Mouse (Mus musculus) retina, embryonic 14.5 days (tissue): Measurements from ENCODE around the gene Cenph.
"Not testable (repeated sequence)": the region's sequence is repeated elsewhere in the genome, so short reads cannot be mapped to it uniquely, and the experiment has no call there.

Experiments used
- DNase-seq: peaks from one replicate; pipeline ENCODE4 v3.0.0-alpha.2; 2015; ENCODE audit warnings: low spot score

Cenph gene

DNA sequence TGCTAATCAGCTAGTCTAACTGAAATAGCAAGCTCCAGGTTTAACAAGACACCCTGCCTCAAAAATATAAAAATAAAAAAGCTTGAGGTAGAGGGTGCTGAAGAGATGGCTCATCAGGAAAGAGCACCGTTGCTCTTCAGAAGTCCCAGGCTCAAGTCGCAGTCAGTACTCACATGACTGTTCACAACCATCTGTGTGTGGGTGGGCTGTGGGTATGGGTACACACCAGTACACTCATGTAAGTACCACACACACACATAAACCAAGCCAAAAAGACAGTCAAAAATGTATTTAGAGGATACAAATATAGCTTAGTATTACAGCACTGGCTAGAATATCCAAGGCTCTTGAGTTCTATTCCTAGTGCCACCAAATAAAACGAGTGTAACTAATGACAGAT lies 29.6 kb downstream of the Cenph start:
- DNase-seq: no peak

DNA sequence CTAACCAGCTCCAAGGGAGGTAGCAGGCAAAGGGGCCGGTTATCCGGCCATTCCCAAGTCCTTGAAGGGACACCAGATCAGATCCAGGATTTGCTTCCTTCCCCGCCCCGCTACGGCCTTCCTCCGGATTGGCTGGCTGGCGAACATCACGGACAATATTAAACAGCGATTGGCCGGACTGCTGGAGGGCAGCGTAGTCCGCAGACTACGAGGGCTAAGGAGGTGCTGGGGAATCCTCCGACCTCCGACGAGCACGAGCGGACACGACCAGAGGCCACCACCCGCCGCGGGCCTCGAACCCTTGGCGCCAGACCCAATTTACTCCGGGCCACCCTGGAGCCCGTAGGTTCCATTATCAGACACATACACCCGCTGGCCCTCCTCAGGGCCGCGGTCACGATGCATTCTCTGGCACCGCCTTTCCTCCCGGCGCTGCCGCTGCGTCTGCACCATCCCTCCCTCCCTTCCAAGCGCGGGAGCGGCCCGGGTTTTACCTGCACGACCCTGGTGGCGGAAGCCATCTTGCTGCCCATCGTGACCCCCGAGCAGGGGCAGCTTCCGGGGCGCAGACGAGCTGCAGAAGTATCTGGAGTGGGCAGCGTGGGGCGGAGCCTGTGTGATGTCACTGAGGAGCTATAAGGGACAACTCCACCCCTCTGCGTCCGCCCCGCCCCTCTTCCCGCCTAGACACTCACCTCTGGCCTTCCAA lies 31.5 kb downstream of the Cenph start, which contains the start of gene Mrps36:
TSS of gene Mrps36 (minus strand) at position 624 of the 709 bp plus-strand sequence.
- DNase-seq: peak; percentile 97

DNA sequence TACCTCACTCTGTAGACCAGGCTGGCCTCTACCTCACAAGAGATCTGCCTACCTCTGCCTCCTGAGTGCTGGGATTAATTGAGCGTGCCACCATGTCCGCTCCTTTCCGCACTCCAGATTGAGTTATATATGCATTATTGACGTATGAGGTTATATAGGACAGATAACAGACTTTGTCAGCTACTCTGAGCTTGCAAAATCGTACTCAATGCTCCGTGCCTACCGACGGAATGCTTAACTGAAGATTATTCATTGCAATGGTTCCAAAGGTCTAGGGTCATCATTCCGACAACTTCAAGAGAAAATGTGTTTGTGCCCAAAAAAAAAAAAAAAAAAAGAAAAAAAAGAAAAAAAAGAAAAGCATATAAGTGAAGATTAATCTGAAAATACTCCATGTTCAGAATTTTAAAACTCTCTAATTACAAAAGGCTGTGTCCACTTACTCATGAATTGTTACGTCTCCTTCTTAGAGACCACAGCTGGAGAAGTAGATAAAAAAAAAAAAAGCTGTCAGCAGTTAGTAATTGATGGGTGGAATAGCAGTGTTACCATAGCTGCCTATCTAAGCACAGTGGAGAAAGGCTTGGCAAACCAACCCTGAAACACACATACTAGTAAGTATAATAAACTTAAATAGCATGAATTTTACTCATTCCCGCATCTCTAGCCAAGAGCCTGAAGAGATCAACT lies 32.2 kb downstream of the Cenph start:
- DNase-seq: no peak

DNA sequence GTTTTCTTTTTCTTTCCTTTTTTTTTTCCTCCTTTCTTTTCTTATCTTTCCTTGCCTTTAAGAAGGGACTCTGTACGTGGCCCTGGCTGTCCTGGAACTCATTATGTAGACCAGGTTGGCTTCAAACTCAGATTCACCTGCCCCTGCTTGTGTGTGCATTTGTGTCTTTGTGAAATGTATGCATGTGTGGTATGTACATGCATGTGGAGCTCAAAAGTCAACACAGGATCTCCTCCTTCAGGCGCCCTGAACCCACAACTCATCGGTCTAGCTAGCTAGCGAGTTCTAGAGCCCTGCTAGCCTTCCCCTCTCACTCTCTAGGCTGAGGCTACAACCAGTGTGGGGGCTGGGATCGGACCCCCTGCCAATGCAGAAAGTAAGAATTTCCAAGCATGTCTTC lies 32.9 kb downstream of the Cenph start:
- no peak for DNase-seq

DNA sequence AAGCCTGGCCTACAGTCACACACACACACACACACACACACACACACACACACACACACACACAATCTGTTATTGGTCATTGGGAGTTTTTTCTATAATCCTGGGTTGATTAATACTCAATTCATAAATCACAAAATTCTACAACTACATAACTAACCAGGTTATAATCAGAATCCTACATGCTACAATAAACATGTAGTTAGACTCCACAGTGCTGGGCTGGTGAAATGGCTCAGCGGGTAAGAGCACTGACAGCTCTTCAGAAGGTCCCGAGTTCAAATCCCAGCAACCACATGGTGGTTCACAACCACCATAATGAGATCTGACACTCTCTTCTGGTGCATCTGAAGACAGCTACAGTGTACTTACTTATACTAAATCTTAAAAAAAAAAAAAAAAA lies 42.9 kb downstream of the Cenph start:
- no peak for DNase-seq

DNA sequence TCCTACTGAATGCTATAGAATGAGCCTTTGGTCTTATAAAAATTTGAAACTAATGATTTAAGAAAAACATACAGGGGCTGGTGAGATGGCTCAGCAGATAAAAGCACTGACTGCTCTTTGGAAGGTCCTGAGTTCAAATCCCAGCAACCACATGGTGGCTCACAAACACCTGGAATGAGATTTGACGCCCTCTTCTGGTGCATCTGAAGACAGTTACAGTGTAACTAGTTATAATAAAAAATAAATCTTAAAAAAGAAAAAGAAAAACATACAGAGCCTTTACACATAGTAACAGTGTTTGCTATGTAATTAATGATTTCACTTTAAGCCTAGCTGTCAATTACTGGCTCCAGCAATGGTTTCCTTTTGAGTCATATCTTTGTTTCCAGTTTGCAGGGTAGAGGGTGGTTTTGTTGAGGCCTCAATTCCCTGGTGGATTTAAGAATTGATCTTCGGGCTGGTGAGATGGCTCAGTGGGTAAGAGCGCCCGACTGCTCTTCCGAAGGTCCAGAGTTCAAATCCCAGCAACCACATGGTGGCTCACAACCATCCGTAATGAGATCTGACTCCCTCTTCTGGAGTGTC lies 44.1 kb downstream of the Cenph start:
- not testable (repeated sequence) for DNase-seq

DNA sequence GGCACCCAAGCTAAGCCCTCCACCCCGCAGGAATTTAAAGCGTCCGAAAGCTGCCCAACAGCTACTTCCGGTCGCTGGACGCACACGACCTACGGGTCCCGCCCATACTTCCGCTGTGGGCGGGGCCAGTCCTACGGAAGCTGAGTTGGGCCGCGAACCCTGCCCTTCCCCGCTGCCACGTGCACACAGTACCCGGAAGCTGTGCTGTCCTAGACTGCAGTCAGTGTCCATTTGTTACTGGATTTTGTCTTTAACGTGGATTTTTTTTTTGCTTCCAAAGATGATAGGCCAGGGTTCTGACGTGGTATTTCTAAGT lies 44.9 kb downstream of the Cenph start, which contains the start of gene Cdk7:
TSS of gene Cdk7 (minus strand) at position 79 of the 316 bp plus-strand sequence.
- DNase-seq: peak; percentile 97

DNA sequence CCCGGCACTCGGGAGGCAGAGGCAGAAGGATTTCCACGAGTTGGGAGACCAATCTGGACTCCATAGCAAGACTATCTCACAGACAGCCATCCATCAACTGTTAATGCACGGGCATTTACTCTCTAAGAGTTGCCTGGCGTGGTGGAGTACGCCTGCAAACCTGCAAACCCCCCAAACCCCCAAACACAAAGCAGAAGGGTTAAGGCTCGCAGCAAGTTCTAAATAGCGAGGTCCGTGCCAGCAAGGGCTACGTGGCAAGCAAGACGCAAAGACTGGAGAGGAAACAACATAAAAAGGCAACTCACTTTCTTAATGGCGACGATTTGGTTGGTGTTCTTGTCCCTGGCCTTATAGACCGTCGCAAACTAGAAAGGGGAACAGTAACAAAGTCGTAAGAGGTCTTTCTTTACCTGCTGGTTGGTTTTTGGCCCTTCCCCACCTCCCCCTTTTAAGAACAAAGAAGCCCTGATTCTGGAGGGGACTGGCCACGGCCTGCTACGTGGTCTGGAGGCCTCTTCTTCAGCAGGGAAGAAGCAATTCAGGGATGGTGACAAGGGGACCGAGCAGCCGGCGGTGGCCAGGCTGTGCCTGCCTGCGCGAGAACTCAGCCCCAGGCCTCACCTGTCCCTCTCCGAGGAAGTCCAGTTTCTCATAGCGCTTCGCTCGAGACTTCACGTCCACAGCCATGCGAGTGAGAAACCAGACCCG lies 45.4 kb downstream of the Cenph start:
- no peak for DNase-seq

DNA sequence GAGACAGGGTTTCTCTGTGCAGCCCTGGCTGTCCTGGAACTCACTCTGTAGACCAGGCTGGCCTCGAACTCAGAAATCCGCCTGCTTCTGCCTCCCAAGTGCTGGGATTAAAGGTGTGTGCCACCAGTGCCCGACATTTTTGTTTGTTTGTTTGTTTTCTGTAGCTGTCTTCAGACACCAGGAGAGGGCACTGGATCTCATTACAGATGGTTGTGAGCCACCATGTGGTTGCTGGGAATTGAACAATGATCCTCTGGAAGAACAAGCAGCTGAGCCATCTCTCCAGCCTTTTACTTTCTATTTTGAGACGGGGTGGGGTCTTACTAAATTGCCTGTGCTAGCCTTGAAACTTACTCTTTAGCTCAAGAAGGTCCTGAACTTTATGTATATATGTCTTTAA lies 47.2 kb downstream of the Cenph start:
- DNase-seq: not testable (repeated sequence)

DNA sequence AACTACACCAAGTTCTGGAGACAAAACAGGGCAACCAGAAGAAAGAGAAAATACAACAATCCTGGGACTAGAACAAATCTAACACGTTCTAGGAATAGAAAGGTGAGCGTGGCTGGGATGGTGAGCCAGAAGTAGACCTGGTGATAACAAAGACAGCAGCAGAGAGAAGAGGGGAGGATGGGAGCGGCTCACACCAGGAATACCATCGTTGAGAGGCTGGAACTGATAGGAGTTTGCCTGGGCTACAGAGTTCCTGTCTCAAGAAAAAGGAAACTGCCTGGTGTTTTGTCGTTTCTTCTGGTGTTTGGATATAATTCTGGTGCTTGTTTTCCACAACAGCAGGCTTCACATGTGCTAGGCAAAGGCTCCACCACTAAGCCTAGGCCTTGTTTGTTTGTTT lies 47.6 kb downstream of the Cenph start:
- DNase-seq: no peak

DNA sequence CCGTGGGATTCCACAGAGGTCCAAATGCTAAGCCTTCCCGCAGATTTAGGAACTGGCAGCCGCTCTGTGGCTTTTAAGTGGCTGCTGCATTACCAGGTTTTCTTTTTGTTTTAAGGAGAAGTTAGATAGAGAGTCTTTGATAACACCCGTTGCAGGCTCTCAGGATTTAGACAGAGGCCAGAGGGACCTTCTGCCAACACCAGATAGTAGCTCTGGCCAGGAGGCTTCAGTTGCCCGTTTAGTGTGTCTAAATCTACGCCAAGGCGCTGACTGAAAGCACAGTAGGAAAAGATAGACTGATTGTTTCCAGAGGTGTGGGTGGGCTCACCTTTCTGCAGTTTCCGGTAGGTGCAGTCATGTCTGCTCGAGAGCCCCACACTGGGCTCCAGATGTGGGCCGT lies 50.5 kb downstream of the Cenph start:
- no peak for DNase-seq

DNA sequence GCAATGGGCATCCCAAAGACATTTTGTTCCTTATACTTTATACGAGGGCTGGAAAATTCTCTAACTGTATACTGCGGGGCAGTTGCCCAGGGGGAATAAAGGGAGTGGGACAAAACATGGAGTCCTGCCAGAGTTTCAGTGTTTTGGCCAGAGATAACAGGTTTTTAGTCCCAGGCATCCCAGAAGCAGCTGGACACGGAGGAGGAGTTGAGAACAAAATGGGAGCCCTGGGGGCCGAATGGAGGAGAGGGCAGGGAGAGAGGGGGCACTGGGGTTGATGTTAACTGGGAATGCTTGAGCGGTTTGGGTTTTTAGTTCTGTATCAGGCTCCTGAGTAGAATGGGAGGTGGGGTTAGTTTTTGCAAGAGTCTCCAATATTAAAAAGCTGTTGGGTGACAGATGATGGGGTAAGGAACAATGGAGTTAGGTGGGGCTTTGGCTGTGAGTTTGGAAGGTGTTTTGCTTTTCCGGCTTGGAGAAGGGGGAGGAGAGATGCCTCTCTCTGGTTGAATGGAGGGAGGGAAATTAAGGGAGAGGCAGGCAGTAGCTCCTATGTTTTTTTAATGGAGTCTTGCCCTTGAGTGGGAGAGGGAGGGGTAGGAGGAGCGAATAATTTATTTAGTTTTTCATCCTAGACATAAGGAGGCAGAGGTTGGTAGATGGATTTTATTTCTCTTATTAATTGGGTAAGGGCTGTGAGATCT lies 51.5 kb downstream of the Cenph start:
- DNase-seq: no peak

DNA sequence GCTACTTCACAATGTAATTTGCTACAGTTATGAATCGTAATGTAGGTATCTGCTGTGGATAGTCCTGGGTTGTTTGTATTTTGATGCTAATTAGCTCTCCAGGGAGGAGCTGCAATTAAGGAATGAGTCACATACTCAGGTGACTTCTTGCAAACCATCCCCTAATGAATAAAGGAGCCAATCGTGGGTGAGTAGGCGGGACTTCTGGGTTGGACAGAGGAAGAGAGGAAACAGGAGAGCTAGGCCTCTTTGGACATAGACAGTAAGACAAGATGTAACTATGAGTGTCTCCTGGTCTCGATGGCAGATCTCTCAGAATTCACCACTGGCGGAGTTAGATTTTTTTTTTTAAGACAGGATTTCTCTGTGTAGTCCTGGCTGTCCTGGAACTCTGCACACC lies 54.0 kb downstream of the Cenph start:
- no peak for DNase-seq

DNA sequence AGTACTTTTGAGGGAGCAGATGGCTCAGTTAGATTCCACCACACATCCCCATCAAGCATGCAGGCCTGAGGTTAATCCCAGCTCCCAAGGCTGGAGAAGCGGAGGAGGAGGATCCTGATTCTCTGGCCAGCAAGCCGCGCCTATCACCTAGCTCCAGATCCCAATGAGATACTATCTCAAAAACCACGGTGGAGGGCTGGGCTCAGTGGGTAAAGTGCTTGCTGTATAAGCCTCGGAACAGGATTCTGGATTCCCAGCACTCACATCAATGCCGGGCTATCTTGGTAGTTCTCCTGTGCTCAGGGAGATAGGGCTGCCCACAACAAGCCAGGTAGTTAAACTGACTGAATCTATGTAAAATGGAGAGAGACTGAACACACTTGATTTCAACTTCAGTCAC lies 60.2 kb downstream of the Cenph start:
- DNase-seq: no peak
